Mouse (Mus musculus) CH12.LX (cell line): ENCODE measurements around the gene Ppfia2. TPM values are rescaled to one million over a fixed set of nuclear protein-coding genes. Genes with fewer than 3 reads are reported as not detected.

Experiments used
- DNase-seq: peaks from one replicate; pipeline ENCODE4 v3.0.0-alpha.2; 2013; ENCODE audit errors: extremely low read depth
- H3K27ac ChIP-seq: 2 replicates; pipeline ENCODE4 v1.5.1; 2012; ENCODE audit warnings: low read depth, mild to moderate bottlenecking, control low read depth, moderate library complexity; ENCODE audit not compliant: insufficient read depth
- H3K27me3 ChIP-seq: replicated peaks from 2 replicates; pipeline ENCODE3; 2012; ENCODE audit warnings: inconsistent platforms
- H3K36me3 ChIP-seq, 2 experiments: replicated peaks in 1 of 2; 2 replicates each; pipeline versions ENCODE3 to v1.6.1; 2012; ENCODE audit warnings: inconsistent platforms in 1 of 2, low read length in 1 of 2, mild to moderate bottlenecking in 1 of 2, mixed read lengths in 1 of 2, moderate library complexity in 1 of 2; ENCODE audit not compliant: control insufficient read depth in 1 of 2, insufficient read depth in 1 of 2
- H3K4me1 ChIP-seq, 2 experiments: 2 replicates each; pipeline ENCODE4 v1.6.1; 2012; ENCODE audit warnings: inconsistent platforms in 1 of 2, moderate library complexity in 1 of 2; ENCODE audit not compliant: insufficient read depth in 2 of 2, control insufficient read depth in 1 of 2
- H3K4me2 ChIP-seq: 2 replicates; pipeline ENCODE4 v1.6.1; 2012; ENCODE audit warnings: low read depth, mild to moderate bottlenecking, control low read depth; ENCODE audit not compliant: poor library complexity, insufficient read depth, severe bottlenecking
- H3K4me3 ChIP-seq, 3 experiments: fragments of 150-350 bp in 1 of 3; sonication (generic) in 1 of 3; replicated peaks in 1 of 3; 2 replicates each; pipeline versions ENCODE3 to v1.5.1; 2011 to 2012; ENCODE audit warnings: low read depth in 2 of 3, low read length in 2 of 3, mild to moderate bottlenecking in 2 of 3, moderate library complexity in 2 of 3, control low read depth in 1 of 3, improper control_type of control experiment in 1 of 3, inconsistent platforms in 1 of 3, mixed read lengths in 1 of 3; ENCODE audit not compliant: poor library complexity in 1 of 3
- H3K79me2 ChIP-seq: replicated peaks from 2 replicates; pipeline ENCODE4 v1.6.1; 2012; ENCODE audit warnings: mild to moderate bottlenecking, moderate library complexity; ENCODE audit not compliant: control insufficient read depth, poor library complexity, insufficient read depth, severe bottlenecking; ENCODE audit errors: extremely low read depth
- H3K9ac ChIP-seq: 2 replicates; pipeline ENCODE4 v1.6.1; 2012; ENCODE audit warnings: low read depth, mild to moderate bottlenecking, control low read depth, moderate library complexity; ENCODE audit not compliant: insufficient read depth
- H3K9me3 ChIP-seq: replicated peaks from 2 replicates; pipeline ENCODE3; 2012; ENCODE audit warnings: low read length, inconsistent platforms, mixed read lengths
- CHD2 ChIP-seq: IDR thresholded peaks from 2 replicates; pipeline ENCODE4 v1.6.1; 2011; ENCODE audit warnings: low read length, improper control_type of control experiment
- ELF1 ChIP-seq: IDR thresholded peaks from 2 replicates; pipeline ENCODE4 v1.6.1; 2014; ENCODE audit warnings: low read depth, mild to moderate bottlenecking, inconsistent platforms, low read length, improper control_type of control experiment
- JUND ChIP-seq: conservative IDR thresholded peaks from 2 replicates; pipeline ENCODE4 v1.6.1; 2011; ENCODE audit warnings: low read depth, low read length, improper control_type of control experiment
- MAFK ChIP-seq: IDR thresholded peaks from 2 replicates; pipeline ENCODE4 v1.6.1; 2011; ENCODE audit warnings: low read length, improper control_type of control experiment; ENCODE audit not compliant: insufficient replicate concordance
- MAZ ChIP-seq: IDR thresholded peaks from 2 replicates; pipeline ENCODE4 v1.6.1; 2012; ENCODE audit warnings: low read depth, mild to moderate bottlenecking, inconsistent platforms, low read length, improper control_type of control experiment, moderate library complexity
- MEF2A ChIP-seq: IDR thresholded peaks from 2 replicates; pipeline ENCODE4 v1.6.1; 2014; ENCODE audit warnings: low read depth, mild to moderate bottlenecking, inconsistent platforms, low read length, improper control_type of control experiment, borderline replicate concordance
- MXI1 ChIP-seq: IDR thresholded peaks from 2 replicates; pipeline ENCODE4 v1.6.1; 2011; ENCODE audit warnings: mild to moderate bottlenecking, low read depth, low read length, improper control_type of control experiment
- MYC ChIP-seq: IDR thresholded peaks from 2 replicates; pipeline ENCODE4 v1.6.1; 2011; ENCODE audit warnings: low read depth, mild to moderate bottlenecking, improper control_type of control experiment, low read length
- NELFE ChIP-seq: IDR thresholded peaks from 2 replicates; pipeline ENCODE4 v1.6.1; 2011; ENCODE audit warnings: low read depth, low read length, improper control_type of control experiment
- POLR2A ChIP-seq: IDR thresholded peaks from 2 replicates; pipeline ENCODE4 v1.6.1; 2011; ENCODE audit warnings: low read depth, mild to moderate bottlenecking, improper control_type of control experiment, low read length
- RAD21 ChIP-seq: IDR thresholded peaks from 2 replicates; pipeline ENCODE4 v1.6.1; 2011; ENCODE audit warnings: low read depth, mild to moderate bottlenecking, low read length, improper control_type of control experiment, moderate library complexity
- RCOR1 ChIP-seq: conservative IDR thresholded peaks from 2 replicates; pipeline ENCODE4 v1.6.1; 2012; ENCODE audit warnings: low read depth, mild to moderate bottlenecking, inconsistent platforms, low read length, improper control_type of control experiment
- SIN3A ChIP-seq: IDR thresholded peaks from 2 replicates; pipeline ENCODE4 v1.6.1; 2012; ENCODE audit warnings: low read length, improper control_type of control experiment, inconsistent platforms
- TBP ChIP-seq: conservative IDR thresholded peaks from 2 replicates; pipeline ENCODE4 v1.6.1; 2011; ENCODE audit warnings: low read depth, low read length, improper control_type of control experiment
- TCF12 ChIP-seq: IDR thresholded peaks from 2 replicates; pipeline ENCODE4 v1.6.1; 2014; ENCODE audit warnings: low read depth, mild to moderate bottlenecking, inconsistent platforms, low read length, improper control_type of control experiment
- UBTF ChIP-seq: IDR thresholded peaks from 2 replicates; pipeline ENCODE4 v1.6.1; 2012; ENCODE audit warnings: low read depth, mild to moderate bottlenecking, inconsistent platforms, low read length, improper control_type of control experiment, moderate library complexity
- USF1 ChIP-seq: IDR thresholded peaks from 2 replicates; pipeline ENCODE4 v1.6.1; 2014; ENCODE audit warnings: low read depth, mild to moderate bottlenecking, inconsistent platforms, low read length, improper control_type of control experiment
- ZC3H11A ChIP-seq: IDR thresholded peaks from 2 replicates; pipeline ENCODE4 v1.6.1; 2012; ENCODE audit warnings: low read depth, mild to moderate bottlenecking, inconsistent platforms, low read length, improper control_type of control experiment
- ZKSCAN1 ChIP-seq: IDR thresholded peaks from 2 replicates; pipeline ENCODE4 v1.6.1; 2012; ENCODE audit warnings: low read depth, inconsistent platforms, low read length, improper control_type of control experiment, borderline replicate concordance
- ZMIZ1 ChIP-seq: IDR thresholded peaks from 2 replicates; pipeline ENCODE4 v1.6.1; 2012; ENCODE audit warnings: low read depth, mild to moderate bottlenecking, inconsistent platforms, low read length, improper control_type of control experiment
- dilution Hi-C: fragments of 300-500 bp; cut with MboI; formaldehyde crosslinking; loops from 2 replicates; pipeline ENCODE4 v1.14.3; 2020; ENCODE audit warnings: low sequenced_read_pairs; ENCODE audit not compliant: extremely low pct_unique_long_range_greater_than_20kb, extremely low pct_ligation_motif_present
- in situ Hi-C: fragments of 300-500 bp; cut with MboI; formaldehyde crosslinking; loops from 3 replicates; pipeline ENCODE4 v1.14.3; 2019; ENCODE audit warnings: low sequenced_read_pairs, low pct_ligation_motif_present, low pct_unique_long_range_greater_than_20kb, mixed read lengths
- polyA plus RNA-seq: library from polyadenylated mRNA; unstranded; fragments of >175 nt; gene quantifications from 2 replicates; pipeline ENCODE4 v1.2.1, GENCODE M21; 2012; ENCODE audit warnings: low read depth; ENCODE audit not compliant: insufficient read length
- total RNA-seq, 2 experiments: library from RNA; depleted of rRNA; stranded (reverse); fragments of 300-350 nt in 1 of 2; fragments of >200 nt in 1 of 2; gene quantifications; 2 replicates each; pipeline ENCODE4 v1.2.3; 2012 to 2014

The Ppfia2 gene
- total and polyA plus RNA-seq, 3 experiments: not detected

GRCm38 (mm10) chr10:106881330-106881729 lies 411.2 kb downstream of the Ppfia2 start:
- no peaks in the 10 kb centered on the region for H3K27me3 ChIP-seq
- no peak overlapping the region for H3K27ac ChIP-seq
- no peak overlapping the region for H3K4me3 ChIP-seq
- TF ChIP-seq ZMIZ1: no peak
- no peak for TF ChIP-seq MAZ
- TF ChIP-seq MXI1: no peak
- dilution Hi-C loops (no loop called here), in situ Hi-C loops (no loop called here)
- H3K79me2 ChIP-seq: no peaks in the 10 kb centered on the region
- H3K9ac ChIP-seq: no peak overlapping the region
- peaks cover 17% of the 10 kb centered on the region for H3K9me3 ChIP-seq
- no peaks in the 10 kb centered on the region for H3K36me3 ChIP-seq
- no peak for DNase-seq
- H3K4me1 ChIP-seq: no peaks in the 10 kb centered on the region
- H3K4me2 ChIP-seq: no peak overlapping the region

GRCm38 (mm10) chr10:106896351-106896750 lies 426.2 kb downstream of the Ppfia2 start:
- DNase-seq: no peak
- Histone ChIP-seq H3K4me3 (no peak overlapping the region), H3K27ac (no peak overlapping the region), H3K4me1 (no peaks in the 10 kb centered on the region)
- TF ChIP-seq CHD2 (no peak), ZKSCAN1 (no peak), JUND (no peak), USF1 (no peak), POLR2A (no peak), ZMIZ1 (no peak), RAD21 (no peak), SIN3A (no peak), ELF1 (no peak), MEF2A (no peak), UBTF (no peak), RCOR1 (no peak), MAZ (no peak), NELFE (no peak), MYC (no peak), ZC3H11A (no peak), MAFK (no peak), MXI1 (no peak), TCF12 (no peak), TBP (no peak)
- TF ChIP-seq, all 38 proteins: peak for 0
- Histone ChIP-seq H3K27me3 (no peaks in the 10 kb centered on the region), H3K9me3 (peaks cover 18% of the 10 kb centered on the region), H3K4me2 (no peak overlapping the region), H3K9ac (no peak overlapping the region), H3K79me2 (no peaks in the 10 kb centered on the region), H3K36me3 (no peaks in the 10 kb centered on the region)
- dilution Hi-C loops: no loop called here
- in situ Hi-C loops: no loop called here
